Mouse (Mus musculus) midbrain, embryonic 16.5 days (tissue): ENCODE measurements at regions not wholly inside any gene's neighbourhood (a gene's known extent, or its start where the extent isn't known, plus 50 kb on each side); places are given as distances from the start of the nearest gene placed in this dataset.
A peak's percentile ranks its signal among the peaks of the same experiment; 100 is the strongest.

Source experiments
- ATAC-seq: fragments of 200-750 bp; cut with Nextera tagmentation; 2 replicates; pipeline ENCODE4 v1.8.0; 2017; ENCODE audit warnings: moderate TSS enrichment
- H3K27ac ChIP-seq: fragments of 300-500 bp; sonication (generic); 2 replicates; pipeline ENCODE4 v1.5.1; 2014; ENCODE audit warnings: mild to moderate bottlenecking, low read length, mixed read lengths
- H3K27me3 ChIP-seq: fragments of 300-500 bp; sonication (generic); 2 replicates; pipeline ENCODE4 v1.6.1; 2014; ENCODE audit warnings: low read depth, low read length, mixed read lengths; ENCODE audit not compliant: control insufficient read depth, insufficient read depth
- H3K36me3 ChIP-seq: fragments of 300-500 bp; sonication (generic); 2 replicates; pipeline ENCODE4 v1.6.1; 2014; ENCODE audit warnings: mild to moderate bottlenecking, low read length, moderate library complexity, mixed read lengths; ENCODE audit not compliant: control insufficient read depth, insufficient read depth
- H3K4me1 ChIP-seq: fragments of 300-500 bp; sonication (generic); 2 replicates; pipeline ENCODE4 v1.6.1; 2014; ENCODE audit warnings: mild to moderate bottlenecking, low read length, mixed read lengths; ENCODE audit not compliant: control insufficient read depth, insufficient read depth
- H3K4me2 ChIP-seq: fragments of 300-500 bp; sonication (generic); 2 replicates; pipeline ENCODE4 v1.6.1; 2014; ENCODE audit warnings: mild to moderate bottlenecking, low read length, mixed read lengths
- H3K4me3 ChIP-seq: fragments of 300-500 bp; sonication (generic); 2 replicates; pipeline ENCODE4 v1.5.1; 2014; ENCODE audit warnings: low read depth, mild to moderate bottlenecking, low read length, moderate library complexity, mixed read lengths
- H3K9ac ChIP-seq: fragments of 300-500 bp; sonication (generic); 2 replicates; pipeline ENCODE4 v1.6.1; 2014; ENCODE audit warnings: low read depth, low read length, mixed read lengths
- H3K9me3 ChIP-seq: fragments of 300-500 bp; sonication (generic); replicated peaks from 2 replicates; pipeline ENCODE4 v1.6.1; 2014; ENCODE audit warnings: mild to moderate bottlenecking, low read length, mixed read lengths; ENCODE audit not compliant: control insufficient read depth, poor library complexity, severe bottlenecking
- WGBS: fragments of 180-500 bp; shearing (Covaris S2); extraction: QIAGEN DNeasy Blood & Tissue Kit; methylation state at CpG from one replicate; pipeline ENCODE4 v1.1.7; 2014; 5-methylcytosine and 5-hydroxymethylcytosine counted together

GRCm38 (mm10) chr1:22943995-22944394 is 138.2 kb upstream of the Rims1 start:
- WGBS, result 59% methylated on average over 1 of the region's 1 CpGs
- ATAC-seq, result no peak
- H3K4me3 ChIP-seq, result no peak overlapping the region
- H3K36me3 ChIP-seq, result no peaks in the 10 kb centered on the region
- H3K9ac ChIP-seq, result no peak overlapping the region
- H3K9me3 ChIP-seq, result no peaks in the 10 kb centered on the region
- no peak overlapping the region for H3K4me2 ChIP-seq
- no peaks in the 10 kb centered on the region for H3K27me3 ChIP-seq
- H3K4me1 ChIP-seq, result no peaks in the 10 kb centered on the region
- H3K27ac ChIP-seq, result no peak overlapping the region

DNA sequence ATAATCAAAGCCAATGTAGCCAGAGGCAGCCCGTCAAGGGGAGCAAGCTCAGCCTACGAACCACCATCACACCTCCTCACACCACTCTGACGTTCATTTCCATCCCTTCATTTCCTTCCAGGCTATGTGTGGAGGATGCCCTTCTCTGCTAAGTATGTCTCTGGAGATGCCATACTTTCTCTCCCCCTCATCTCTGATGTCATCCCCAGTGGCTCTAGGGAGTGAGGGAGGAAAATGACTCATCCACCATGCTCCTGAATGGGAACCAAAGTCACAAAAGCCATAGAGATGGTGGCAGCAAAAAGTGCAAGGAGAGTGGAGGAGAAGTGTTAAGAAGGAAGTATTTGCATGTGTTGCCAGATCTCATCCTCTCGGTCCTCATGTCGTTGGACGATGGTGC is 134.0 kb upstream of the Rims1 start:
- Histone ChIP-seq H3K9me3 (no peaks in the 10 kb centered on the region), H3K4me1 (no peaks in the 10 kb centered on the region), H3K36me3 (no peaks in the 10 kb centered on the region), H3K27me3 (no peaks in the 10 kb centered on the region), H3K27ac (no peak overlapping the region), H3K9ac (no peak overlapping the region), H3K4me2 (no peak overlapping the region), H3K4me3 (no peak overlapping the region)
- WGBS, result 95% methylated on average over 6 of the region's 6 CpGs
- no peak for ATAC-seq

GRCm38 (mm10) chr1:22931147-22931896 is 125.5 kb upstream of the Rims1 start:
- Histone ChIP-seq H3K4me1 (no peaks in the 10 kb centered on the region), H3K36me3 (no peaks in the 10 kb centered on the region), H3K9me3 (no peaks in the 10 kb centered on the region), H3K27ac (no peak overlapping the region), H3K27me3 (no peaks in the 10 kb centered on the region), H3K4me2 (no peak overlapping the region), H3K9ac (no peak overlapping the region), H3K4me3 (no peak overlapping the region)
- 85% methylated on average over 6 of the region's 6 CpGs for WGBS
- no peak for ATAC-seq

- Histone ChIP-seq H3K36me3 (no peaks in the 10 kb centered on the region), H3K4me2 (no peak overlapping the region), H3K4me3 (no peak overlapping the region), H3K4me1 (no peaks in the 10 kb centered on the region), H3K27me3 (no peaks in the 10 kb centered on the region), H3K27ac (no peak overlapping the region), H3K9ac (no peak overlapping the region), H3K9me3 (no peaks in the 10 kb centered on the region)
- WGBS, result 93% methylated on average over 2 of the region's 2 CpGs
- ATAC-seq, result peak; percentile 58; the same call in 1 of the 2 replicates
These were observed 97.2 kb upstream of the Rims1 start for GRCm38 (mm10) chr1:22902992-22903391.

DNA sequence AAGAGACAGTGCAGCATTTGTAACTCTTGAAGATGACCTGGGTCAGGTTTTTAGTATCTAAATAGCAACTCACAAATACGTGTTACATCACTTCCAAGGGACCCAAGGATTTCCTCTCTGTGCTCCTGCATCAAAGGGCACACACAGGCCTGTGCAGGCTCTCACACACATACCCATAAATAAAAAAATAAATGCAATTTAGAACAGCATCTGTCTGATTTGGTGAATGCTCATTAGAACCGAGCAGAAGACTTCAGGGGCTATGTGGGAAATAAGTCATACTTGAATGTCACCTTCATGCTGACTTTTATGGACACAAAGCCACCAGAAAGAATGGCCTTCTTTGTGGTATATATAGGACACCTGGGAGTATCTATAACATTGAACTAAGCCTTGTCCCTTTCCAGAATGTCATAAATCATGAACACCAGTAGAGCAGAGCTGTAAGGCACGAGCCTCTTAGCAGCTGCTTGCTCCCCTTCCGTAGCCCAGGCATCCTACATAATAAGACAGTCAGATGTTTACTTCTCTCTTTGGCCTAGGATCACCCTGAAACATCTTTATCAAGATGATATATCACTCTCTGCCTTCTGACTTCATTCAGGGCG is 95.3 kb upstream of the Rims1 start:
- no peaks in the 10 kb centered on the region for H3K27me3 ChIP-seq
- no peaks in the 10 kb centered on the region for H3K4me1 ChIP-seq
- H3K27ac ChIP-seq, result no peak overlapping the region
- ATAC-seq, result no peak
- H3K4me2 ChIP-seq, result no peak overlapping the region
- WGBS, result 86% methylated on average over 5 of the region's 5 CpGs
- no peak overlapping the region for H3K4me3 ChIP-seq
- H3K36me3 ChIP-seq, result no peaks in the 10 kb centered on the region
- no peaks in the 10 kb centered on the region for H3K9me3 ChIP-seq
- H3K9ac ChIP-seq, result no peak overlapping the region

GRCm38 (mm10) chr1:22895099-22895498 is 89.3 kb upstream of the Rims1 start:
- Histone ChIP-seq H3K9me3 (no peaks in the 10 kb centered on the region), H3K27me3 (no peaks in the 10 kb centered on the region), H3K27ac (no peak overlapping the region), H3K4me2 (no peak overlapping the region), H3K4me3 (no peak overlapping the region), H3K9ac (no peak overlapping the region), H3K4me1 (no peaks in the 10 kb centered on the region), H3K36me3 (no peaks in the 10 kb centered on the region)
- no peak for ATAC-seq
- 91% methylated on average over 3 of the region's 3 CpGs for WGBS

GRCm38 (mm10) chr1:22862985-22863384 is 57.2 kb upstream of the Rims1 start:
- Histone ChIP-seq H3K27ac (no peak overlapping the region), H3K9me3 (no peaks in the 10 kb centered on the region), H3K27me3 (no peaks in the 10 kb centered on the region), H3K4me2 (no peak overlapping the region), H3K36me3 (no peaks in the 10 kb centered on the region), H3K4me3 (no peak overlapping the region), H3K9ac (no peak overlapping the region), H3K4me1 (no peaks in the 10 kb centered on the region)
- ATAC-seq, result no peak
- WGBS, result 76% methylated on average over 3 of the region's 3 CpGs
